Mouse (Mus musculus) naive thymus-derived CD4-positive, alpha-beta T cell, adult 2 months (primary cell): ENCODE measurements around the gene C2cd2l.
A peak's percentile ranks its signal among the peaks of the same experiment; 100 is the strongest.
"Not testable (repeated sequence)": the region's sequence is repeated elsewhere in the genome, so short reads cannot be mapped to it uniquely, and the experiment has no call there.

ENCODE experiments used
- DNase-seq: peaks from one replicate; pipeline ENCODE4 v3.0.0-alpha.2; 2011; ENCODE audit warnings: low read depth

C2cd2l gene

GRCm38 (mm10) chr9:44319887-44320798 lies at the start of gene C2cd2l:
Gene C2cd2l (minus strand): TSS chr9:44320285.
- peak; percentile 88 for DNase-seq

GRCm38 (mm10) chr9:44364480-44364879 lies 44.4 kb upstream of the C2cd2l start:
- peak; percentile 65 for DNase-seq

- not testable (repeated sequence) for DNase-seq
Observed at GRCm38 (mm10) chr9:44361931-44362330, 41.8 kb upstream of the C2cd2l start.

GRCm38 (mm10) chr9:44361190-44361917 lies 41.3 kb upstream of the C2cd2l start, which contains the start of gene Vps11:
Gene Vps11 (minus strand): TSS chr9:44361670.
- peak; percentile 98 for DNase-seq

- DNase-seq = peak; percentile 70
Observed at GRCm38 (mm10) chr9:44357207-44357606, 37.1 kb upstream of the C2cd2l start.

- no peak for DNase-seq
Observed at GRCm38 (mm10) chr9:44353142-44353541, 33.1 kb upstream of the C2cd2l start.

GRCm38 (mm10) chr9:44352337-44352736 lies 32.3 kb upstream of the C2cd2l start:
- DNase-seq = no peak

GRCm38 (mm10) chr9:44351396-44351795 lies 31.3 kb upstream of the C2cd2l start:
- no peak for DNase-seq

- no peak for DNase-seq
Observed at GRCm38 (mm10) chr9:44348546-44348945, 28.5 kb upstream of the C2cd2l start.

GRCm38 (mm10) chr9:44347621-44348020 lies 27.5 kb upstream of the C2cd2l start:
- DNase-seq = no peak

- no peak for DNase-seq
Observed at GRCm38 (mm10) chr9:44347166-44347565, 27.1 kb upstream of the C2cd2l start.

GRCm38 (mm10) chr9:44345570-44346433 lies 25.7 kb upstream of the C2cd2l start:
- DNase-seq = no peak

- peak; percentile 91 for DNase-seq
Observed at GRCm38 (mm10) chr9:44343781-44344421, 23.8 kb upstream of the C2cd2l start, which contains the start of gene Hmbs. Gene Hmbs (minus strand): TSS chr9:44344228.

- no peak for DNase-seq
Observed at GRCm38 (mm10) chr9:44343290-44343689, 23.2 kb upstream of the C2cd2l start.

- no peak for DNase-seq
Observed at GRCm38 (mm10) chr9:44342605-44343004, 22.5 kb upstream of the C2cd2l start.

GRCm38 (mm10) chr9:44342173-44342572 lies 22.1 kb upstream of the C2cd2l start:
- no peak for DNase-seq

GRCm38 (mm10) chr9:44341487-44341886 lies 21.4 kb upstream of the C2cd2l start:
- no peak for DNase-seq

GRCm38 (mm10) chr9:44338574-44338973 lies 18.5 kb upstream of the C2cd2l start:
- DNase-seq = no peak

- DNase-seq = no peak
Observed at GRCm38 (mm10) chr9:44337436-44338169, 17.5 kb upstream of the C2cd2l start.

- no peak for DNase-seq
Observed at GRCm38 (mm10) chr9:44336964-44337363, 16.9 kb upstream of the C2cd2l start.

GRCm38 (mm10) chr9:44336513-44336912 lies 16.4 kb upstream of the C2cd2l start:
- DNase-seq = not testable (repeated sequence)
